Mouse (Mus musculus) bone marrow macrophage, adult 2 months (primary cell): Measurements from ENCODE around the gene Fam173b.

ENCODE experiments used
- CTCF ChIP-seq: IDR thresholded peaks from 2 replicates; pipeline ENCODE4 v1.5.1; 2012; ENCODE audit warnings: low read depth, mild to moderate bottlenecking, low read length, moderate library complexity
- POLR2A ChIP-seq: IDR thresholded peaks from 2 replicates; pipeline ENCODE4 v1.6.1; 2012; ENCODE audit warnings: mild to moderate bottlenecking, low read depth, low read length, borderline replicate concordance

DNA sequence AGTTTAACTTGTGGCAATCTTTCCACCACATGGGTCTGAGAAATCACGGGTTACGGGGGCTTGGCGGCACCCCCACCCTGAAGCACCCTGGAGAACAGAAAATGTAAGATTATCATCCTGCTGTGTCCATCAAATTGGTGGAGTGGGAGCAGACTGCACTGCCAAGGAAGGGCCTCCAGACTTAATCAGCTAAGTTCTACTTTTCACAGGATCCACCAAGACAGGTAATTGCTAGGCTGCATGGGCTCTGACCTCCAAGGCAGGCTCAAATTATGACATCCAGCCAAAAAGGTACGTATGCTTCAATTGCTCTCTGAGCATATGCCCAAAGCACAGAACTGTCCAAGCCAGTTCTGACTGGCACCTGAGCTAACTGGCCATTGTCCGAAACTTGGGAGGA, 11.5 kb upstream of the Fam173b start:
- TF ChIP-seq CTCF (no peak), POLR2A (no peak)
